Mouse (Mus musculus): ENCODE measurements around the gene Bpifb4. TPM values are rescaled to one million over a fixed set of nuclear protein-coding genes. Genes with fewer than 3 reads are reported as not detected.

Bpifb4 gene
- total and polyA plus RNA-seq, 3 experiments = not detected

GRCm38 (mm10) chr2:154004456-154004855 is 66.4 kb downstream of the Bpifb4 start:
- no peak for DNase-seq (ENCODE audit: extremely low read depth)
- peaks cover 95% of the 10 kb centered on the region for H3K27me3 ChIP-seq (replicated peaks)
- TF ChIP-seq USF1 (IDR thresholded peaks at IDR 0.05; ENCODE audit: low read depth, low read length) (no peak), MYC (IDR thresholded peaks at IDR 0.05; ENCODE audit: low read depth, low read length) (no peak), GABPA (IDR thresholded peaks at IDR 0.05; ENCODE audit: insufficient replicate concordance, low read depth, low read length) (no peak), RCOR1 (conservative IDR thresholded peaks at IDR 0.05; ENCODE audit: low read depth, low read length) (no peak), SIN3A (IDR thresholded peaks at IDR 0.05; ENCODE audit: low read length) (no peak), EP300 (IDR thresholded peaks at IDR 0.05; ENCODE audit: low read length) (no peak), JUN (IDR thresholded peaks at IDR 0.05; ENCODE audit: insufficient read depth, low read depth, low read length) (no peak), CHD2 (IDR thresholded peaks at IDR 0.05; ENCODE audit: low read length) (no peak), ELF1 (IDR thresholded peaks at IDR 0.05; ENCODE audit: low read depth, low read length) (no peak), ZC3H11A (IDR thresholded peaks at IDR 0.05; ENCODE audit: low read depth, low read length) (no peak), ETS1 (conservative IDR thresholded peaks at IDR 0.05; ENCODE audit: low read depth, low read length) (no peak), E2F4 (IDR thresholded peaks at IDR 0.05; ENCODE audit: insufficient replicate concordance, low read depth, low read length) (no peak), CHD1 (IDR thresholded peaks at IDR 0.05; ENCODE audit: low read depth, low read length) (no peak), JUND (conservative IDR thresholded peaks at IDR 0.05; ENCODE audit: low read depth, low read length) (no peak)
- H3K9ac ChIP-seq (ENCODE audit: insufficient read depth, low read depth) = no peak overlapping the region
- H3K9me3 ChIP-seq (replicated peaks; ENCODE audit: low read length) = no peaks in the 10 kb centered on the region
- no peaks in the 10 kb centered on the region for H3K79me2 ChIP-seq (replicated peaks; ENCODE audit: control insufficient read depth, extremely low read depth, insufficient read depth, poor library complexity, severe bottlenecking)
- no peaks in the 10 kb centered on the region for H3K4me1 ChIP-seq (ENCODE audit: control insufficient read depth in 1 of 2, insufficient read depth in 2 of 2)
- dilution Hi-C loops (cut with MboI; ENCODE audit: extremely low pct_ligation_motif_present, extremely low pct_unique_long_range_greater_than_20kb, low sequenced_read_pairs) (no loop called here), in situ Hi-C loops (cut with MboI; ENCODE audit: low pct_ligation_motif_present, low pct_unique_long_range_greater_than_20kb, low sequenced_read_pairs) (no loop called here)
- H3K36me3 ChIP-seq (replicated peaks in 1 of 2; ENCODE audit: control insufficient read depth in 1 of 2, insufficient read depth in 1 of 2, low read length in 1 of 2) = no peaks in the 10 kb centered on the region
- no peak overlapping the region for H3K4me2 ChIP-seq (ENCODE audit: insufficient read depth, low read depth, poor library complexity, severe bottlenecking)
- no peak overlapping the region for H3K27ac ChIP-seq (ENCODE audit: insufficient read depth, low read depth)
- H3K4me3 ChIP-seq (replicated peaks in 1 of 3; ENCODE audit: low read depth in 2 of 3, low read length in 2 of 3, poor library complexity in 1 of 3) = no peak overlapping the region

- Histone ChIP-seq H3K4me1 (ENCODE audit: control insufficient read depth in 1 of 2, insufficient read depth in 2 of 2) (no peaks in the 10 kb centered on the region), H3K9ac (ENCODE audit: insufficient read depth, low read depth) (no peak overlapping the region), H3K36me3 (replicated peaks in 1 of 2; ENCODE audit: control insufficient read depth in 1 of 2, insufficient read depth in 1 of 2, low read length in 1 of 2) (no peaks in the 10 kb centered on the region), H3K4me3 (replicated peaks in 1 of 3; ENCODE audit: low read depth in 2 of 3, low read length in 2 of 3, poor library complexity in 1 of 3) (no peak overlapping the region), H3K27ac (ENCODE audit: insufficient read depth, low read depth) (no peak overlapping the region), H3K9me3 (replicated peaks; ENCODE audit: low read length) (no peaks in the 10 kb centered on the region), H3K4me2 (ENCODE audit: insufficient read depth, low read depth, poor library complexity, severe bottlenecking) (no peak overlapping the region), H3K79me2 (replicated peaks; ENCODE audit: control insufficient read depth, extremely low read depth, insufficient read depth, poor library complexity, severe bottlenecking) (no peaks in the 10 kb centered on the region), H3K27me3 (replicated peaks) (peaks cover 95% of the 10 kb centered on the region)
- DNase-seq (ENCODE audit: extremely low read depth) = no peak
- TF ChIP-seq POLR2A (IDR thresholded peaks at IDR 0.05; ENCODE audit: low read depth, low read length) (no peak), NRF1 (IDR thresholded peaks at IDR 0.05; ENCODE audit: low read depth, low read length) (no peak), KAT2A (IDR thresholded peaks at IDR 0.05; ENCODE audit: insufficient replicate concordance, low read length) (no peak), IRF4 (IDR thresholded peaks at IDR 0.05; ENCODE audit: low read depth, low read length) (no peak), PAX5 (IDR thresholded peaks at IDR 0.05; ENCODE audit: low read length) (no peak), MEF2A (IDR thresholded peaks at IDR 0.05; ENCODE audit: borderline replicate concordance, low read depth, low read length) (no peak), E2F4 (IDR thresholded peaks at IDR 0.05; ENCODE audit: insufficient replicate concordance, low read depth, low read length) (no peak), ETS1 (conservative IDR thresholded peaks at IDR 0.05; ENCODE audit: low read depth, low read length) (no peak), POLR2AphosphoS2 (IDR thresholded peaks at IDR 0.05; ENCODE audit: low read depth, low read length) (no peak), GABPA (IDR thresholded peaks at IDR 0.05; ENCODE audit: insufficient replicate concordance, low read depth, low read length) (no peak), CHD1 (IDR thresholded peaks at IDR 0.05; ENCODE audit: low read depth, low read length) (no peak), HCFC1 (IDR thresholded peaks at IDR 0.05; ENCODE audit: low read depth, low read length) (no peak), EP300 (IDR thresholded peaks at IDR 0.05; ENCODE audit: low read length) (no peak), NELFE (IDR thresholded peaks at IDR 0.05; ENCODE audit: low read depth, low read length) (no peak), MAZ (IDR thresholded peaks at IDR 0.05; ENCODE audit: low read depth, low read length) (no peak), ZMIZ1 (IDR thresholded peaks at IDR 0.05; ENCODE audit: low read depth, low read length) (no peak), CHD2 (IDR thresholded peaks at IDR 0.05; ENCODE audit: low read length) (no peak), RCOR1 (conservative IDR thresholded peaks at IDR 0.05; ENCODE audit: low read depth, low read length) (no peak), ZKSCAN1 (IDR thresholded peaks at IDR 0.05; ENCODE audit: borderline replicate concordance, low read depth, low read length) (no peak)
- dilution Hi-C loops (cut with MboI; ENCODE audit: extremely low pct_ligation_motif_present, extremely low pct_unique_long_range_greater_than_20kb, low sequenced_read_pairs) = no loop called here
- in situ Hi-C loops (cut with MboI; ENCODE audit: low pct_ligation_motif_present, low pct_unique_long_range_greater_than_20kb, low sequenced_read_pairs) = no loop called here
Measured at GRCm38 (mm10) chr2:154005094-154005493, 67.1 kb downstream of the Bpifb4 start.
